Mouse (Mus musculus): ENCODE data around the gene Gm2244.
A peak's percentile ranks its signal among the peaks of the same experiment; 100 is the strongest.
"Not testable (repeated sequence)": the region's sequence is repeated elsewhere in the genome, so short reads cannot be mapped to it uniquely, and the experiment has no call there.

Gm2244 gene

GRCm38 (mm10) chr14:19549863-19550262 lies at the start of gene Gm2244:
TSS of gene Gm2244 (minus strand) at chr14:19549963.
- not testable (repeated sequence) for DNase-seq

DNA sequence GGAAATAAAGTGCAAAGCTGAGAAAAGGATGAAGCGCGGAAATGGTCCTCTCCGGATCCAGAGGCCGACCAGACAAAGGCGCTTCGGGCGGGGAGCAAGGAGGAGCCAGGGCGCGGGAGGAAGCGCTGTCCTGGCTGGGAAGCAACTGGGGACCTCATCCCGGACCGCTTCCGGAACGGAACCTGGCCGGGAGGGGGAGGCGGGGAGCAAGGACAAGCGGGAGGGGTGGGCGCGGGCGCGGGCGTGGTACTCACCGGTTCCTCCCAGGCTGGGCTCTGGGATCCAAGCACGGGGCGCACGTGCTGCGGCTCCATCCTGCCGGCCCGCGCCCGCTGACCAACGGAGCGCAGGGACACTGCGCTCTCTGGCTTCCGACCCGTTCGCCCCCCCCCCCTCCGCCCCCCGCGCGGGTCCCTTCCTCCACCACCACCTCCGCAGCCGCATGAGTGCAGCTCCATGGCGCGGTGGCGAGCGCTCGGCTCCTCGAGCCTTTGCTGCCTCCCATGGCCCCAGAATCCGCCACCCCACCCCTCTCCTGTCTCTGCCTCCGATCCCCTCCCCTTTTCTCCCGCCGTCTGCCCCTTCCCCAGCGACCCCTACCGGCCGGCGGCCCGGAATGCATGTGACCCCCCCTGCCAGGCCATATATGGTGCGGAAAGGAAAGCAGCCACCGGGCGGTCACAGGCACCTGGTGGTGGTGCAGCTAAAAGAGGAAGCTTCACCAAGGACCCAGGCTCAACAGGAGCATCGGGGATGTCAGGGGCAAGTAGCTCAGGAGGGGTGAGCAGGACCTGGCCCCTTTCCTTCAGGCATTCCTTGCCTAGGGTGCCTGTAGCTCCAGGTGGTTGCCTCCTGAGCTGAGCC lies 35.3 kb upstream of the Gm2244 start, which contains the start of gene Gm2237:
Gene Gm2237, minus strand, starts transcription at position 332 of the 864 bp plus-strand sequence.
- peak; percentile 45 for DNase-seq

Data from thymus, postnatal 4 days (tissue).